Mouse (Mus musculus): ENCODE data around the gene Pcbp2.

Pcbp2 gene

GRCm38 (mm10) chr15:102508336-102508735, 38.0 kb downstream of the Pcbp2 start:
- no peak for DNase-seq

GRCm38 (mm10) chr15:102510110-102510509, 39.8 kb downstream of the Pcbp2 start:
- DNase-seq = peak; percentile 34 to 48

- peak; percentile 82 to 89 for DNase-seq
These were observed 40.4 kb downstream of the Pcbp2 start for GRCm38 (mm10) chr15:102510590-102511284.

- DNase-seq = no peak
These were observed 41.0 kb downstream of the Pcbp2 start for GRCm38 (mm10) chr15:102511285-102511833.

GRCm38 (mm10) chr15:102512010-102512409, 41.7 kb downstream of the Pcbp2 start:
- peak in 1 of 2 experiments; percentile 60 for DNase-seq

- DNase-seq = no peak
These were observed 42.1 kb downstream of the Pcbp2 start for GRCm38 (mm10) chr15:102512471-102512870.

- no peak for DNase-seq
These were observed 42.7 kb downstream of the Pcbp2 start for GRCm38 (mm10) chr15:102513004-102513403.

GRCm38 (mm10) chr15:102515261-102515660, 44.9 kb downstream of the Pcbp2 start:
- DNase-seq = no peak

GRCm38 (mm10) chr15:102515791-102516190, 45.5 kb downstream of the Pcbp2 start:
- DNase-seq = peak; percentile 48 to 49

- peak in 1 of 2 experiments; percentile 80 for DNase-seq
These were observed 46.0 kb downstream of the Pcbp2 start for GRCm38 (mm10) chr15:102516293-102516692.

GRCm38 (mm10) chr15:102516728-102517404, 46.5 kb downstream of the Pcbp2 start, which contains the start of gene Map3k12:
Map3k12 (minus strand) TSS chr15:102517064.
- DNase-seq = peak; percentile 89 to 90

- DNase-seq = no peak
These were observed 47.3 kb downstream of the Pcbp2 start for GRCm38 (mm10) chr15:102517631-102517975.

- peak; percentile 99 for DNase-seq
These were observed 47.9 kb downstream of the Pcbp2 start, which contains the start of gene Tarbp2 for GRCm38 (mm10) chr15:102517976-102518858. Tarbp2 (plus strand) TSS chr15:102518192.

GRCm38 (mm10) chr15:102518859-102519201, 48.5 kb downstream of the Pcbp2 start:
- no peak for DNase-seq

- DNase-seq = peak in 1 of 2 experiments; percentile 45
These were observed 49.1 kb downstream of the Pcbp2 start for GRCm38 (mm10) chr15:102519211-102520141.

- peak; percentile 60 to 67 for DNase-seq
These were observed 50.1 kb downstream of the Pcbp2 start for GRCm38 (mm10) chr15:102520416-102520815.

GRCm38 (mm10) chr15:102521480-102521879, 51.1 kb downstream of the Pcbp2 start:
- peak in 1 of 2 experiments; percentile 27 for DNase-seq

GRCm38 (mm10) chr15:102524892-102525485, 54.6 kb downstream of the Pcbp2 start, which contains the start of gene Npff:
Npff (minus strand) TSS chr15:102524942.
- peak; percentile 91 to 92 for DNase-seq

GRCm38 (mm10) chr15:102526111-102527002, 56.0 kb downstream of the Pcbp2 start:
- DNase-seq = no peak

- peak in 1 of 2 experiments; percentile 59 for DNase-seq
These were observed 57.6 kb downstream of the Pcbp2 start for GRCm38 (mm10) chr15:102527936-102528335.

Measured in cerebellum, postnatal 25 days (tissue).